Mouse (Mus musculus) CD4-positive naive resting alpha-beta T cell, adult 76 days (primary cell): ENCODE data around the gene Blmh. TPM values are rescaled to one million over a fixed set of nuclear protein-coding genes. Genes with fewer than 3 reads are reported as not detected.

ENCODE experiments used
- total RNA-seq: library from RNA; stranded (reverse); gene quantifications from one replicate; pipeline ENCODE4 v1.2.4, GENCODE M21; 2023

Gene Blmh
- 34.6 TPM for total RNA-seq

DNA sequence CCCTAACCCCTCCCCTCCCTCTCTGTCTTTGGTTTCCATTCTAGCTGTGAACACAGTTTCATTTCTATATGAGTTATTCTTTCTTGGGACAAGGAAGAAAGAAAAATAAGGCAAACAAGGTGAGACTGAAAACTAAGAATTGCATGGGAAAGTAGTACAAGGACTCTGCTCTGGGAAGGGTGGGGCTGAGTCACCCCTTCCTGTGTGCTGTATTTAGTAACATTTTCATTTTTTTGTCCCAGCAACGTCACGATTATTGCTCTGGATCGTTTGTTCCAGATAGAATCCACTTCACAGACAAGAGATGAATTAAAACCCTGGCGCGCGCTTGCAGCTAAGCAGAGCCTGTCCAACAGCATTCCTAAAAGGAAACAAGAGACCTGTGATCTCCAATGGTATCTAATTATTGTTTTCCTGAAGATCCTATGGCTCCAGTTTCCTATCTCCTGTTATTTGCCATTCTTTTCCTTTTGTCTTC is at the start of gene Blmh:
Blmh (plus strand) TSS at position 51 of the 478 bp plus-strand sequence.

DNA sequence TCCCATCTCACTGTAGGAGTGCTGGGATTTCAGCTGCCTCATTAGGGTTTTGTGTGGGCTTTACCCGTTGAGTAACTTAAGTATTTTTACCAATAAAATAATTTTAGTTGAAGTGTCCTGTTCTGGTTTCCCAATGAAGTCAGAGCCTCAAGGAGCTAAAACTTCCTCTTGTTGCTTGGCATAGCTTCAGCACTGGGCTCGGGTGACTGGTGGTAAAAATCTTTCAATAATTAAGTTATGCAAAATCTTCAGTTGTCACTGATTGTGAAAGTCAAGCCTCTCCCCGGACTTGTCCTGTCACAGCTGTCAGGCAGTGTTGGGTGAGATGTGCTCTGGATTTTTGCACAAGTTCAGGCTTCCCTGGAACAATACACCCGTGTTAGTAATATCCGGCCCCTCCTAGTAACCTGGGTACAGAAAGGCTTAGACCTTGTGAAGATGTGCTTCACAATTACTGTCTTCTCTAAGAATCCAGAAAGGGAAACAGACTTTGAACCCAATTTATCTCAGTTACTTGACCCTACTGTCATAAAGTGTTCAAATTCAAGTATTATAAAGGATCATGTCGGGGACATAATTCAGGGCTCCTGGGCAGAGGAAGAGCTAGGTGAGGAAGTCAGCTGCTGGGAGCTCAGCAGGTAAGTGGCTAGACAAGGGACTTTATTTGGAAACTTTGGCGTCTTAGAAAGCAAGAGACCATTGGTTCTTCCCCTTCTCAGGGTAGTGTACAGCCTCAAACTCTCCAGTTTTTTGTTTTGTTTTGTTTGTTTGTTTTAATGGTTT is 22.8 kb upstream of the Blmh start, which contains the start of gene Tmigd1:
Tmigd1 (plus strand) TSS at position 581 of the 783 bp plus-strand sequence.

DNA sequence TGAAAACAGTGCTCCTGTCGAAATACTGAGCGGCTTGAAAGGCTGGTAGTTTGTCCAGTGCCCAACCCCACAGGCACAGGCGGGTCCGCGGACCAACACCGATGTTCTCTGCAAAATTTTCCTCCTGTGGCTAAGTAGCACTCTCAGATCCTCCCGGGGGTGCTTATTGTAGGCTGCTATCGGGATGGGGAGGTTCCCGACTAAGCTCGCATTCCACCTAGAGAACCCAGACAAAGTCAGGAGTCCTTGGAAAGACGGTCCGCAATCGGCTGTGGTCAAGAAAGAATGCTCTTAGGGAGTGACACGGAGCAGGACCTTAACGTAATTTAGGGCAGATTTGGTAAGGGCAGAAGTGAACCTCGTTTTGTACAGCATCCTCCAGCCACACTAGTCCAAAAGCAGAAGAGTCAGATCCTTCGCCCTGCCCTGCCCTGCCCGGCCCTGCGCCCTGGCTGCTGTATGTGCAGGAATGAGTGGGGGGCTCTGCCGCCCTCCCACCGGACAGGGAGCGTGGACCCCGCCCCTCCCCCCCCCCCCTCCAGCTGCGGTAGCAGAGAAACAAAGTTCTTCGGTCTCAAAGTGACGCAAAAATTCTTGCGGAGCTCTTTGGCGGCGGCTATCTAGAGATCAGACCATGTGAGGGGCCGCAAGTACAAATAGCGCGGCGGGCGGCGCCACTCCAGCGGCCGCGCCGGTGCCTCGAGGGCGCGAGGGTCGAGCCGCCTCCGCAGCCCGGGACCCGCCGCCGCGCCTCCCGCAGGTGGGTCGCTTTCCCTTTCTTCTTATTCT is 73.5 kb downstream of the Blmh start, which contains the start of gene Slc6a4:
Slc6a4 (plus strand) TSS at position 688 of the 789 bp plus-strand sequence.

Other genes with a start within 250 kb of the Blmh start
- gene Trarg1, start 245.0 kb upstream of the Blmh start, total RNA-seq = not detected
- 61.4 TPM for gene Gosr1, start 161.2 kb upstream of the Blmh start, total RNA-seq
- gene Cpd, start 77.8 kb upstream of the Blmh start, total RNA-seq = 4.6 TPM
- gene Tmigd1, start 22.6 kb upstream of the Blmh start, total RNA-seq = not detected
- not detected for gene Slc6a4, start 73.8 kb downstream of the Blmh start, total RNA-seq
- 23.9 TPM for gene Nsrp1, start 153.6 kb downstream of the Blmh start, total RNA-seq